ENCODE assay signal across 16 mouse cellular contexts in the genomic region with DNA sequence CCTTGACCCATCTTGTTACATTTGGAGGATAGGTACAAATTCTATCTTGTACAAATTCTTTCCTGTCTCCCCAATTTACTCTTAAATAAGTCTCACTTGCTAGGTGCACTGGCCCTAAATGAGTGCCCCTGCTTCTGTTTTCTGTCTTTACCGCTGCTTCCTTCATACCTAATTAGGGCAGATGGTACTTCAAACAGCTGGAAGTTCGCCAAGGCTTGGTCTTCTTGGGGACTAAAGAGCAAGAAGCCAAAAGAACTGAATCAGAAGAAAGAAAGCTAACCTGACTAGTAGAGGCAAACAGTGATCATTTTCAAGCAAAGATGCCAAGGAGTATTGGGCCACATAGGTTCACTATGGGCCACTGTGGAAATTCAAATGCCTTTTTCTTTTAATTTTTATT.
"Had no signal": no experiment of that assay in that cellular context is flagged by ENCODE, and none has a peak within 500 bp of the region (broad histone marks: within the 10 kb centered on the region; RNA-seq: fewer than 3 reads in every experiment).

No protein-coding gene starts in this region.

- H3K36me3 ChIP-seq: kidney, embryonic 15.5 days; limb, embryonic 10.5 days; limb, embryonic 13.5 days; liver, embryonic 12.5 days; liver, embryonic 15.5 days had no signal

- DNase-seq: kidney, adult 8-10 months; kidney, postnatal 10 days; kidney, postnatal 36 days; layer of hippocampus, postnatal 36 days; liver; lung, adult 18-20 months; lung, postnatal 14 days; thymus, adult 18-20 months; thymus, postnatal 36 days had no signal

- H3K9ac ChIP-seq: kidney, embryonic 15.5 days; limb, embryonic 13.5 days; liver, embryonic 12.5 days; liver, embryonic 15.5 days; midbrain, embryonic 13.5 days had no signal

- H3K27me3 ChIP-seq: kidney, embryonic 15.5 days; limb, embryonic 13.5 days; liver, embryonic 12.5 days; liver, embryonic 15.5 days; midbrain, embryonic 13.5 days had no signal

- H3K9me3 ChIP-seq: kidney, embryonic 15.5 days; limb, embryonic 10.5 days; limb, embryonic 13.5 days; liver, embryonic 12.5 days; liver, embryonic 15.5 days; midbrain, embryonic 13.5 days had no signal

- ATAC-seq: liver, embryonic 12.5 days; midbrain, embryonic 13.5 days had no signal

- H3K27ac ChIP-seq: kidney, embryonic 15.5 days; limb, embryonic 10.5 days; limb, embryonic 13.5 days; liver, embryonic 12.5 days; liver, embryonic 15.5 days; macrophage; midbrain, embryonic 13.5 days had no signal

- H3K4me2 ChIP-seq: kidney, embryonic 15.5 days; limb, embryonic 13.5 days; liver, embryonic 12.5 days; liver, embryonic 15.5 days; midbrain, embryonic 13.5 days had no signal

- H3K4me1 ChIP-seq: kidney, embryonic 15.5 days; limb, embryonic 10.5 days; limb, embryonic 13.5 days; liver, embryonic 12.5 days; liver, embryonic 15.5 days; midbrain, embryonic 13.5 days had no signal

- H3K4me3 ChIP-seq: kidney, embryonic 15.5 days; limb, embryonic 10.5 days; limb, embryonic 13.5 days; liver, embryonic 12.5 days; liver, embryonic 15.5 days; midbrain, embryonic 13.5 days had no signal
